Mouse (Mus musculus): Measurements from ENCODE around the gene Krtap13. TPM values are rescaled to one million over a fixed set of nuclear protein-coding genes. Genes with fewer than 3 reads are reported as not detected.

Gene Krtap13
- total and polyA plus RNA-seq, 2 experiments: not detected

- Histone ChIP-seq H3K4me1 (ENCODE audit: control insufficient read depth, insufficient read depth, low read length) (no peaks in the 10 kb centered on the region), H3K79me2 (ENCODE audit: control insufficient read depth, insufficient read depth, low read length) (no peaks in the 10 kb centered on the region), H3K4me3 (ENCODE audit: insufficient read depth, low read depth, low read length) (no peak overlapping the region), H3K36me3 (ENCODE audit: control insufficient read depth, insufficient read depth, low read length) (no peaks in the 10 kb centered on the region), H3K27me3 (ENCODE audit: control insufficient read depth, insufficient read depth, low read length) (no peaks in the 10 kb centered on the region), H3K9ac (ENCODE audit: low read depth, low read length) (no peak overlapping the region), H3K27ac (replicated peaks; ENCODE audit: insufficient read depth, low read depth, low read length) (no peak overlapping the region)
- DNase-seq (ENCODE audit: extremely low read depth, low read depth, low spot score): peak; percentile 9
- TF ChIP-seq POLR2A (IDR thresholded peaks at IDR 0.05; ENCODE audit: extremely low read depth, insufficient read depth, low read length): no peak
- TF ChIP-seq CTCF (IDR thresholded peaks at IDR 0.05; ENCODE audit: low read depth, low read length): no peak
- WGBS: 76% methylated on average over 4 of the region's 4 CpGs
Measured at GRCm38 (mm10) chr16:88744750-88745340, 6.6 kb downstream of the Krtap13 start.

GRCm38 (mm10) chr16:88735391-88735790, 16.0 kb downstream of the Krtap13 start:
- H3K36me3 ChIP-seq (ENCODE audit: control insufficient read depth, insufficient read depth, low read length): no peaks in the 10 kb centered on the region
- no peaks in the 10 kb centered on the region for H3K4me1 ChIP-seq (ENCODE audit: control insufficient read depth, insufficient read depth, low read length)
- TF ChIP-seq POLR2A (IDR thresholded peaks at IDR 0.05; ENCODE audit: extremely low read depth, insufficient read depth, low read length): no peak
- no peak for TF ChIP-seq CTCF (IDR thresholded peaks at IDR 0.05; ENCODE audit: low read depth, low read length)
- no peak overlapping the region for H3K9ac ChIP-seq (ENCODE audit: low read depth, low read length)
- WGBS: 7% methylated on average over 2 of the region's 2 CpGs
- no peak overlapping the region for H3K27ac ChIP-seq (replicated peaks; ENCODE audit: insufficient read depth, low read depth, low read length)
- H3K27me3 ChIP-seq (ENCODE audit: control insufficient read depth, insufficient read depth, low read length): no peaks in the 10 kb centered on the region
- DNase-seq (ENCODE audit: extremely low read depth, low read depth, low spot score): no peak
- H3K79me2 ChIP-seq (ENCODE audit: control insufficient read depth, insufficient read depth, low read length): no peaks in the 10 kb centered on the region
- no peak overlapping the region for H3K4me3 ChIP-seq (ENCODE audit: insufficient read depth, low read depth, low read length)

DNA sequence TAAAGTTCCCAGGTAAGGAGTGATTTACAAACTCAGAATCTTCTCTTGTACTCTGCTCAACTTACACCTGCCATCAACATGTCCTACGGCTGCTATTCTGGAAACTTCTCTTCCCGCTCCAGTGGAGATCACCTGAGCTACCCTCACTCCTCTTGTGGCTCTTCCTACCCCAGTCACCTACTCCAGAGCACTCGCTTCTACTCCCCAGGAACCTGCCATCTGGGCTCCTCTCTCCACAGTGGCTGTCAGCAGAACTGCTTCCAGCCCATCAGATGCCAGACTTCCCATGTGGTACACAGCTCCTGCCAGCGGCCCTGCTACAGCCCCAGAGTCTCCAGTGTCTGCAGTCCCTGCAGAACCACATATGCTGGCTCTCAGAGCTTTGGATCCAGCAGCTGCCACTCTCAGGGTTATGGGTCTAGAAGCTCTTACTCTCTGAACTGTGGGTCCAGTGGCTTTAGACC, 22.6 kb downstream of the Krtap13 start, which contains the start of gene Krtap13-1:
Gene Krtap13-1 (plus strand): TSS at position 51 of the 464 bp plus-strand sequence.
- Histone ChIP-seq H3K4me1 (ENCODE audit: control insufficient read depth, insufficient read depth, low read length) (no peaks in the 10 kb centered on the region), H3K4me3 (ENCODE audit: insufficient read depth, low read depth, low read length) (no peak within 1 kb of the TSS), H3K79me2 (ENCODE audit: control insufficient read depth, insufficient read depth, low read length) (no peaks in the 10 kb centered on the region), H3K9ac (ENCODE audit: low read depth, low read length) (no peak within 1 kb of the TSS), H3K36me3 (ENCODE audit: control insufficient read depth, insufficient read depth, low read length) (no peaks in the 10 kb centered on the region), H3K27me3 (ENCODE audit: control insufficient read depth, insufficient read depth, low read length) (no peaks in the 10 kb centered on the region), H3K27ac (replicated peaks; ENCODE audit: insufficient read depth, low read depth, low read length) (no peak within 1 kb of the TSS)
- no peak for DNase-seq (ENCODE audit: extremely low read depth, low read depth, low spot score)
- no peak for TF ChIP-seq CTCF (IDR thresholded peaks at IDR 0.05; ENCODE audit: low read depth, low read length)
- TF ChIP-seq POLR2A (IDR thresholded peaks at IDR 0.05; ENCODE audit: extremely low read depth, insufficient read depth, low read length): no peak
- 86% methylated on average over 4 of the region's 4 CpGs for WGBS

DNA sequence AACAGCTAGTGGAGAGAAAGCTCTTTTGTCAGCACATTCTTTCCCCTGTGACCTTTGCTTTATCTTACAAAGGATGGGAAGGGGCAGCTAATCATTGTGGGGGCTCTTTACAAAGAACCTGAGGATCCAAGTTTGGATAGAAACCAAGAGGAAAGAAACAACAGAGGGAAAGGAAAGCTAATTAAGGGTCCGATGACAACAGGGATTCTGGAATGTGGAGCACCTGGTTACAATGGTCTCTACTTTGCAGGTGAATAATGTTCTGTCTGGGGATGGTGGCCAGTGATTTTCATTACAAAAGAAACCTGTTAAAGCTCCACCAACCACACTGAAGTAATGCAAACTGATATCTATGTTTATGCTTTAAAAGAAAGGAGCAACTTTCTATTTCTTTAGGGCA, 31.4 kb downstream of the Krtap13 start:
- Histone ChIP-seq H3K4me3 (ENCODE audit: insufficient read depth, low read depth, low read length) (no peak overlapping the region), H3K4me1 (ENCODE audit: control insufficient read depth, insufficient read depth, low read length) (no peaks in the 10 kb centered on the region), H3K36me3 (ENCODE audit: control insufficient read depth, insufficient read depth, low read length) (no peaks in the 10 kb centered on the region), H3K27ac (replicated peaks; ENCODE audit: insufficient read depth, low read depth, low read length) (no peak overlapping the region), H3K79me2 (ENCODE audit: control insufficient read depth, insufficient read depth, low read length) (no peaks in the 10 kb centered on the region), H3K27me3 (ENCODE audit: control insufficient read depth, insufficient read depth, low read length) (no peaks in the 10 kb centered on the region), H3K9ac (ENCODE audit: low read depth, low read length) (no peak overlapping the region)
- no peak for TF ChIP-seq POLR2A (IDR thresholded peaks at IDR 0.05; ENCODE audit: extremely low read depth, insufficient read depth, low read length)
- TF ChIP-seq CTCF (IDR thresholded peaks at IDR 0.05; ENCODE audit: low read depth, low read length): no peak
- WGBS: 38% methylated on average over 1 of the region's 1 CpGs
- DNase-seq (ENCODE audit: extremely low read depth, low read depth, low spot score): no peak

DNA sequence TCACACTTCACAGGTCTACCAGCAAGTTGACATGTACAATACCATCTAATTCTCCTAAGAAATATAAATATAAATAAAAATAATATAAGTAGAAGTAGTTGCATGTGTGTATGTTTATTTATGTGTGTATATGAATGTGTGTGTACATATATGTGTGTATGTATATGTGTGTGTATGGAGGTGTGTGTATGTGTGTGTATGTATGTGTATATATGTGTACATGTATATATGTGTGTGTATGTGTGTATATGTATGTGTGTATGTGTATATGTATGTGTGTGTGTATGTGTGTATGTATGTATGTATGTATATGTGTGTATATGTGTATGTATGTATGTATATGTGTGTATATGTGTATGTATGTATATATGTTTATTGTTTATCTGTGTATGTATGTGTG, 34.9 kb downstream of the Krtap13 start:
- no peaks in the 10 kb centered on the region for H3K27me3 ChIP-seq (ENCODE audit: control insufficient read depth, insufficient read depth, low read length)
- no peak for DNase-seq (ENCODE audit: extremely low read depth, low read depth, low spot score)
- no peaks in the 10 kb centered on the region for H3K79me2 ChIP-seq (ENCODE audit: control insufficient read depth, insufficient read depth, low read length)

GRCm38 (mm10) chr16:88711245-88711644, 40.2 kb downstream of the Krtap13 start:
- peak overlapping the region; percentile 19; the same call in 1 of the 2 replicates for H3K9ac ChIP-seq (ENCODE audit: low read depth, low read length)
- H3K4me3 ChIP-seq (ENCODE audit: insufficient read depth, low read depth, low read length): no peak overlapping the region
- peaks cover 7% of the 10 kb centered on the region; the same call in 1 of the 2 replicates for H3K4me1 ChIP-seq (ENCODE audit: control insufficient read depth, insufficient read depth, low read length)
- H3K79me2 ChIP-seq (ENCODE audit: control insufficient read depth, insufficient read depth, low read length): no peaks in the 10 kb centered on the region
- TF ChIP-seq CTCF (IDR thresholded peaks at IDR 0.05; ENCODE audit: low read depth, low read length) (peak; percentile 57; the same call in 1 of the 2 replicates), POLR2A (IDR thresholded peaks at IDR 0.05; ENCODE audit: extremely low read depth, insufficient read depth, low read length) (no peak)
- H3K27me3 ChIP-seq (ENCODE audit: control insufficient read depth, insufficient read depth, low read length): no peaks in the 10 kb centered on the region
- no peak overlapping the region for H3K27ac ChIP-seq (replicated peaks; ENCODE audit: insufficient read depth, low read depth, low read length)
- H3K36me3 ChIP-seq (ENCODE audit: control insufficient read depth, insufficient read depth, low read length): no peaks in the 10 kb centered on the region
- peak; percentile 53 for DNase-seq (ENCODE audit: extremely low read depth, low read depth, low spot score)
- 36% methylated on average over 6 of the region's 6 CpGs for WGBS

More for the DNA sequence above, 34.9 kb downstream of the Krtap13 start:
- H3K27ac ChIP-seq (replicated peaks; ENCODE audit: insufficient read depth, low read depth, low read length): no peak overlapping the region
- TF ChIP-seq POLR2A (IDR thresholded peaks at IDR 0.05; ENCODE audit: extremely low read depth, insufficient read depth, low read length) (no peak), CTCF (IDR thresholded peaks at IDR 0.05; ENCODE audit: low read depth, low read length) (no peak)
- H3K4me1 ChIP-seq (ENCODE audit: control insufficient read depth, insufficient read depth, low read length): no peaks in the 10 kb centered on the region
- no peaks in the 10 kb centered on the region for H3K36me3 ChIP-seq (ENCODE audit: control insufficient read depth, insufficient read depth, low read length)
- no peak overlapping the region for H3K4me3 ChIP-seq (ENCODE audit: insufficient read depth, low read depth, low read length)
- H3K9ac ChIP-seq (ENCODE audit: low read depth, low read length): no peak overlapping the region

Measured in liver, adult 2 months (tissue).